ENCODE assay signal across 9 mouse cellular contexts in the genomic region with DNA sequence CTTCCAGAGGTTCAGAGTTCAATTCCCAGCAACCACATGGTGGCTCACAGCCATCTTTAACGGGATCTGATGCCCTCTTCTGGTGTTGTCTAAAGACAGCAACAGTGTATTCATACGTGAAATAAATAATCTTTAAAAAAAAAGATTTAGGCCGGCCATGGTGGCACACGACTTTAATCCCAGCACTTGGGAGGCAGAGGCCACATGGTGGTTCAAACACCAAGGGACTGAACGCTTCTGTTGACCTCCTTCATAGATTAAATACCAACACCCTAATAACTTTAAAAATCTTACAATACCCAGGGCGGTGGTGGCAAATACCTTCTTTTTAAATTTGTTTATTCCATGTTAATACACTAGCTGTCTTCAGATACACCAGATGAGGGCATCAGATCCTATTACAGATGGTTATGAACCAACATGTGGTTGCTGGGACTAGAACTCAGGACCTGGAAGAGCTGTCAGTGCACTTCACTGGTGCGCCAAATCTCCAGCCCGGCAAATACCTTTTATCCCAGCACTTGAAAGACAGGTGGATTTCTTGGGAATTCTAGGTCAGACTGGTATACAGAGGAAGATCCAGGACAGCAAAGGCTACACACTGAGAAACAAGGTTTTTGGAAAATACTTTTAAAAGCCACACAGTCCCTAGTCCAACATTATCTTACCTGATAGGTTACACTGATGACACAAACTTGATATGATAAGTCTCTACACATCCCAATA. TPM values are rescaled to one million over a fixed set of nuclear protein-coding genes. Genes with fewer than 3 reads are reported as not detected.
DNase-seq lines count a peak whose midpoint lies in the region; ATAC-seq and TF ChIP-seq lines count a peak whose summit lies in the region.
"Had no signal": no experiment of that assay in that cellular context is flagged by ENCODE, and none has a peak within 500 bp of the region (broad histone marks: within the 10 kb centered on the region; RNA-seq: fewer than 3 reads in every experiment).

No protein-coding gene starts in this region.

- no peak for TF ChIP-seq EP300 in stomach, postnatal 0 days (optimal IDR thresholded peaks at IDR 0.05)

- WGBS in heart, embryonic 16.5 days: 69% methylated on average over 8 of the region's 8 CpGs
- 76% methylated on average over 8 of the region's 8 CpGs for WGBS in midbrain, embryonic 12.5 days
- 80% methylated on average over 8 of the region's 8 CpGs for WGBS in midbrain, embryonic 11.5 days
- WGBS in hindbrain, embryonic 15.5 days: 75% methylated on average over 8 of the region's 8 CpGs
- WGBS in stomach, postnatal 0 days: 56% methylated on average over 8 of the region's 8 CpGs

- no peak overlapping the region for H3K27ac ChIP-seq in heart, embryonic 16.5 days (ENCODE audit: low read length)
- no peak overlapping the region for H3K27ac ChIP-seq in midbrain, embryonic 12.5 days (replicated peaks)
- no peak overlapping the region for H3K27ac ChIP-seq in midbrain, embryonic 11.5 days (ENCODE audit: low read depth, low read length)
- no peak overlapping the region for H3K27ac ChIP-seq in hindbrain, embryonic 15.5 days (replicated peaks)
- H3K27ac ChIP-seq in stomach, postnatal 0 days (replicated peaks): no peak overlapping the region

- no peaks in the 10 kb centered on the region for H3K27me3 ChIP-seq in heart, embryonic 16.5 days (ENCODE audit: control insufficient read depth, insufficient read depth, low read length)
- H3K27me3 ChIP-seq in midbrain, embryonic 12.5 days: no peaks in the 10 kb centered on the region
- H3K27me3 ChIP-seq in midbrain, embryonic 11.5 days (ENCODE audit: control insufficient read depth, insufficient read depth, low read length): no peaks in the 10 kb centered on the region
- H3K27me3 ChIP-seq in hindbrain, embryonic 15.5 days: no peaks in the 10 kb centered on the region
- no peaks in the 10 kb centered on the region for H3K27me3 ChIP-seq in stomach, postnatal 0 days (ENCODE audit: control insufficient read depth, insufficient read depth, low read length)

- H3K9me3 ChIP-seq in heart, embryonic 16.5 days (replicated peaks; ENCODE audit: control insufficient read depth, low read length): no peaks in the 10 kb centered on the region
- no peaks in the 10 kb centered on the region for H3K9me3 ChIP-seq in midbrain, embryonic 12.5 days
- no peaks in the 10 kb centered on the region for H3K9me3 ChIP-seq in midbrain, embryonic 11.5 days (ENCODE audit: control insufficient read depth, low read length)
- no peaks in the 10 kb centered on the region for H3K9me3 ChIP-seq in hindbrain, embryonic 15.5 days
- H3K9me3 ChIP-seq in stomach, postnatal 0 days (ENCODE audit: control insufficient read depth, low read length): no peaks in the 10 kb centered on the region

- peak overlapping the region; percentile 50 for H3K4me2 ChIP-seq in heart, embryonic 16.5 days (ENCODE audit: low read depth, low read length)
- peak overlapping the region; percentile 11; the same call in 1 of the 2 replicates for H3K4me2 ChIP-seq in midbrain, embryonic 12.5 days (replicated peaks)
- no peak overlapping the region for H3K4me2 ChIP-seq in midbrain, embryonic 11.5 days
- peak overlapping the region; percentile 31 for H3K4me2 ChIP-seq in hindbrain, embryonic 15.5 days
- peak overlapping the region; percentile 36 for H3K4me2 ChIP-seq in stomach, postnatal 0 days (replicated peaks; ENCODE audit: low read depth)

- peaks cover 27% of the 10 kb centered on the region for H3K36me3 ChIP-seq in heart, embryonic 16.5 days (ENCODE audit: control insufficient read depth, insufficient read depth)
- peaks cover 17% of the 10 kb centered on the region for H3K36me3 ChIP-seq in midbrain, embryonic 12.5 days
- peaks cover 11% of the 10 kb centered on the region for H3K36me3 ChIP-seq in midbrain, embryonic 11.5 days (ENCODE audit: control insufficient read depth, insufficient read depth, low read length)
- peaks cover 18% of the 10 kb centered on the region for H3K36me3 ChIP-seq in hindbrain, embryonic 15.5 days
- H3K36me3 ChIP-seq in stomach, postnatal 0 days (ENCODE audit: control insufficient read depth, insufficient read depth, low read length): peaks cover 7% of the 10 kb centered on the region

- intact Hi-C loops in heart, postnatal 14 days (cut with DNase I): loop anchor here (2.0 kb wide), 1 partner anchor 77 kb away; no protein-coding TSS in a partner anchor
- intact Hi-C loops in left cerebral cortex, postnatal 14 days (cut with DNase I): no loop called here

- H3K4me1 ChIP-seq in heart, embryonic 16.5 days (ENCODE audit: control insufficient read depth, insufficient read depth, low read length): peaks cover 21% of the 10 kb centered on the region
- H3K4me1 ChIP-seq in midbrain, embryonic 12.5 days: peaks cover 22% of the 10 kb centered on the region
- H3K4me1 ChIP-seq in midbrain, embryonic 11.5 days (ENCODE audit: control insufficient read depth, insufficient read depth, low read length): peaks cover 12% of the 10 kb centered on the region
- H3K4me1 ChIP-seq in hindbrain, embryonic 15.5 days (replicated peaks): peaks cover 41% of the 10 kb centered on the region
- 0 out of 2 replicates have a peak, but pooled peaks cover under 1% of the 10 kb centered on the region for H3K4me1 ChIP-seq in stomach, postnatal 0 days (replicated peaks; ENCODE audit: control insufficient read depth, insufficient read depth)

- H3K4me3 ChIP-seq in heart, embryonic 16.5 days (ENCODE audit: low read length): peak overlapping the region; percentile 30
- H3K4me3 ChIP-seq in midbrain, embryonic 12.5 days: 0 out of 2 replicates have a peak overlapping the region, but pooled peaks have one; percentile 9
- H3K4me3 ChIP-seq in midbrain, embryonic 11.5 days (ENCODE audit: low read depth, low read length): no peak overlapping the region
- no peak overlapping the region for H3K4me3 ChIP-seq in hindbrain, embryonic 15.5 days
- peak overlapping the region; percentile 6; the same call in 1 of the 2 replicates for H3K4me3 ChIP-seq in stomach, postnatal 0 days (ENCODE audit: low read depth, low read length)

- no peak for DNase-seq in heart, postnatal 14 days
- no peak for DNase-seq in midbrain, embryonic 11.5 days (ENCODE audit: low spot score, missing footprints)
- DNase-seq in stomach, postnatal 0 days (ENCODE audit: low spot score): no peak
- no peak for DNase-seq in left cerebral cortex, postnatal 14 days (ENCODE audit: low spot score in 2 of 2)
- DNase-seq: right cerebral cortex, postnatal 14 days; thymus, adult 18-20 months had no signal

- H3K9ac ChIP-seq in heart, embryonic 16.5 days (ENCODE audit: low read length): no peak overlapping the region
- no peak overlapping the region for H3K9ac ChIP-seq in midbrain, embryonic 12.5 days (replicated peaks)
- H3K9ac ChIP-seq in midbrain, embryonic 11.5 days (ENCODE audit: low read length): no peak overlapping the region
- H3K9ac ChIP-seq in hindbrain, embryonic 15.5 days: no peak overlapping the region
- H3K9ac ChIP-seq in stomach, postnatal 0 days (ENCODE audit: low read length): no peak overlapping the region

- TF ChIP-seq CTCF in stomach, postnatal 0 days (IDR thresholded peaks at IDR 0.05; ENCODE audit: low read depth): peak; percentile 12; the same call in 1 of the 2 replicates

- no peak for ATAC-seq in heart, embryonic 16.5 days (replicated peaks; ENCODE audit: extremely low read depth, insufficient read depth, low FRiP score)
- no peak for ATAC-seq in midbrain, embryonic 12.5 days (ENCODE audit: low FRiP score, low read depth)
- ATAC-seq in midbrain, embryonic 11.5 days (ENCODE audit: low FRiP score): no peak
- ATAC-seq in hindbrain, embryonic 15.5 days (ENCODE audit: low FRiP score, low read depth): no peak
- no peak for ATAC-seq in stomach, postnatal 0 days (ENCODE audit: low FRiP score, low TSS enrichment)

RNA-seq across cellular contexts. Expression of gene Gm10382, which starts 3.7 kb away (rescaled TPM):
- polyA plus RNA-seq in heart, embryonic 16.5 days (2015; fragmentation: Nextera tagmentation; extraction: Ambion mirVana): 0.27 and 0.30 TPM in 2 replicates
- total RNA-seq in heart, postnatal 14 days (2021): under 1 TPM in 1 of 2 experiments, not detected in 1; 0.24 TPM
- 0.43 and 0.68 TPM in 2 replicates for polyA plus RNA-seq in midbrain, embryonic 12.5 days (2016; fragmentation: Nextera tagmentation; extraction: Ambion mirVana)
- 0.12 and 0.29 TPM in 2 replicates for polyA plus RNA-seq in midbrain, embryonic 11.5 days (2014; fragmentation: Nextera tagmentation; extraction: Ambion mirVana)
- 0.56 and 0.65 TPM in 2 replicates for polyA plus RNA-seq in hindbrain, embryonic 15.5 days (2015; fragmentation: Nextera tagmentation; extraction: Ambion mirVana)
- polyA plus RNA-seq in stomach, postnatal 0 days (2015; fragmentation: Nextera tagmentation; extraction: Ambion mirVana): 0.51 and 0.56 TPM in 2 replicates
- under 1 TPM in 1 of 2 experiments, not detected in 1; 0.37 TPM for total RNA-seq in left cerebral cortex, postnatal 14 days (2021)

RNA-seq across cellular contexts. Expression of gene Ubc, which starts 4.6 kb away (rescaled TPM):
- 928 and 945 TPM in 2 replicates for polyA plus RNA-seq in heart, embryonic 16.5 days (2015; fragmentation: Nextera tagmentation; extraction: Ambion mirVana)
- 1,000 to 10,000 TPM in 1 of 2 experiments, 100 to 1,000 TPM in 1; 947 to 1,009 TPM for total RNA-seq in heart, postnatal 14 days (2021)
- polyA plus RNA-seq in midbrain, embryonic 12.5 days (2016; fragmentation: Nextera tagmentation; extraction: Ambion mirVana): 1,111 and 1,158 TPM in 2 replicates
- 1,030 and 1,101 TPM in 2 replicates for polyA plus RNA-seq in midbrain, embryonic 11.5 days (2014; fragmentation: Nextera tagmentation; extraction: Ambion mirVana)
- polyA plus RNA-seq in hindbrain, embryonic 15.5 days (2015; fragmentation: Nextera tagmentation; extraction: Ambion mirVana): 1,393 and 1,417 TPM in 2 replicates
- polyA plus RNA-seq in stomach, postnatal 0 days (2015; fragmentation: Nextera tagmentation; extraction: Ambion mirVana): 537 and 549 TPM in 2 replicates
- 100 to 1,000 TPM; 752 to 821 TPM for total RNA-seq in left cerebral cortex, postnatal 14 days (2021)

RNA-seq across cellular contexts. Expression of gene Scarb1, which starts 44.5 kb away (rescaled TPM):
- polyA plus RNA-seq in heart, embryonic 16.5 days (2015; fragmentation: Nextera tagmentation; extraction: Ambion mirVana): 72.9 and 75.5 TPM in 2 replicates
- total RNA-seq in heart, postnatal 14 days (2021): 10 to 100 TPM; 60.1 to 77.5 TPM
- polyA plus RNA-seq in midbrain, embryonic 12.5 days (2016; fragmentation: Nextera tagmentation; extraction: Ambion mirVana): 27.8 and 30.2 TPM in 2 replicates
- 26.0 and 26.5 TPM in 2 replicates for polyA plus RNA-seq in midbrain, embryonic 11.5 days (2014; fragmentation: Nextera tagmentation; extraction: Ambion mirVana)
- polyA plus RNA-seq in hindbrain, embryonic 15.5 days (2015; fragmentation: Nextera tagmentation; extraction: Ambion mirVana): 46.6 and 52.4 TPM in 2 replicates
- 30.1 and 31.8 TPM in 2 replicates for polyA plus RNA-seq in stomach, postnatal 0 days (2015; fragmentation: Nextera tagmentation; extraction: Ambion mirVana)
- total RNA-seq in left cerebral cortex, postnatal 14 days (2021): 10 to 100 TPM; 36.9 to 41.1 TPM

RNA-seq across cellular contexts. Expression of gene Dhx37, which starts 48.5 kb away (rescaled TPM):
- 8.5 and 10.5 TPM in 2 replicates for polyA plus RNA-seq in heart, embryonic 16.5 days (2015; fragmentation: Nextera tagmentation; extraction: Ambion mirVana)
- total RNA-seq in heart, postnatal 14 days (2021): 10 to 100 TPM; 10.8 to 11.5 TPM
- polyA plus RNA-seq in midbrain, embryonic 12.5 days (2016; fragmentation: Nextera tagmentation; extraction: Ambion mirVana): 14.8 and 16.4 TPM in 2 replicates
- polyA plus RNA-seq in midbrain, embryonic 11.5 days (2014; fragmentation: Nextera tagmentation; extraction: Ambion mirVana): 9.2 and 9.9 TPM in 2 replicates
- 10.9 and 11.6 TPM in 2 replicates for polyA plus RNA-seq in hindbrain, embryonic 15.5 days (2015; fragmentation: Nextera tagmentation; extraction: Ambion mirVana)
- 3.3 and 4.5 TPM in 2 replicates for polyA plus RNA-seq in stomach, postnatal 0 days (2015; fragmentation: Nextera tagmentation; extraction: Ambion mirVana)
- total RNA-seq in left cerebral cortex, postnatal 14 days (2021): 10 to 100 TPM; 10.1 to 10.9 TPM

RNA-seq across cellular contexts. Expression of gene Bri3bp, which starts 56.0 kb away (rescaled TPM):
- polyA plus RNA-seq in heart, embryonic 16.5 days (2015; fragmentation: Nextera tagmentation; extraction: Ambion mirVana): 44.1 and 45.2 TPM in 2 replicates
- total RNA-seq in heart, postnatal 14 days (2021): 10 to 100 TPM; 48.0 to 62.4 TPM
- 35.5 and 41.2 TPM in 2 replicates for polyA plus RNA-seq in midbrain, embryonic 12.5 days (2016; fragmentation: Nextera tagmentation; extraction: Ambion mirVana)
- polyA plus RNA-seq in midbrain, embryonic 11.5 days (2014; fragmentation: Nextera tagmentation; extraction: Ambion mirVana): 28.4 and 29.4 TPM in 2 replicates
- 39.4 and 42.8 TPM in 2 replicates for polyA plus RNA-seq in hindbrain, embryonic 15.5 days (2015; fragmentation: Nextera tagmentation; extraction: Ambion mirVana)
- polyA plus RNA-seq in stomach, postnatal 0 days (2015; fragmentation: Nextera tagmentation; extraction: Ambion mirVana): 25.3 and 27.9 TPM in 2 replicates
- 10 to 100 TPM; 81.0 to 85.6 TPM for total RNA-seq in left cerebral cortex, postnatal 14 days (2021)

Comparison
In these comparisons a context has a peak if more than half of its experiments do, and no peak if none do; other contexts are left out.
1. H3K4me3 ChIP-seq: peak in heart, embryonic 16.5 days (single experiment), midbrain, embryonic 12.5 days (single experiment) and stomach, postnatal 0 days (single experiment); none in midbrain, embryonic 11.5 days (single experiment) and hindbrain, embryonic 15.5 days (single experiment).